Mouse (Mus musculus): ENCODE measurements around the gene Adrb1.

DNA sequence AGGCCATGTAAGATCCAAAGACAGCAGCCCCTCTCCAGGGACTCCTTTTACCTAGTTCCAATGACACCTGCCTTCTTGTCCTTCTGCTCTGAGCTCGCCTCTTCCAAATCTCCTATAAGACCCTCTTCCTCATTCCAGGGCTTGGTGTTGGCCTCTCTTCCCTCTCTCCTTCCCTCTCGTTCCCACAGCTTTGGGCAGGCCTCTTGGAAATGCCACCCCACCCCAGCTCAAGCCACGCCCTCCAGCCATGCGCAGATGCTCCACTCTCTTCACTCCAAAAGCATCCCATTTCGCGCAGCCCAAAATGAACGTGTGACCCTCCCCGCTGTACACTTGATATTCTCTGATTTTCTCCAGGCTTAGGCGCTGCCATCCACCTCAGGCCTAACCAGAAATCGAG is 34.3 kb upstream of the Adrb1 start:
- TF ChIP-seq POLR2A (IDR thresholded peaks at IDR 0.05; ENCODE audit: insufficient read depth, low read depth, low read length) (no peak), CTCF (IDR thresholded peaks at IDR 0.05; ENCODE audit: insufficient read depth, low read depth, low read length) (no peak)

Data from olfactory bulb, adult 2 months (tissue).